Comparison of ENCODE assay signal across 9 mouse cellular contexts in the genomic region with DNA sequence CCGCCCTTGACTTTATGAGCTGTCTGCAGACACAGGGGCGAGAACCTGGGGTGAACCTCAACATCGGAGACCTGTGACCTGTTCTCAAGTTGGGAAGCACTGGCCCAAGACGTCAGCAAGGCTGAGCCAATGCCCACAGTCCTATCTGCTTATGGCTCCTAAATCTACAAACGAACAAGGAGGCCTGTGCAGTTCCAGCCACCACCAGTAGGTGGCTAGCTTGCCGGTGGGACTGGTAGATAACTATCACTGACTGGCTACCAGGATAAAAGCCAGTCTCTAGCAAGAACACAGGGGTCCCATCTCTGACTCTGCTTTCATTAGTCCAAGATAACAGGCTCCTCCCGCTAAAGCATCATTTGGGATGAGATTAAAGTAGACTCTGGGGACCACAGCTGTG.
A peak's percentile ranks its signal among the peaks of the same experiment; 100 is the strongest.
DNase-seq lines count a peak whose midpoint lies in the region; ATAC-seq and TF ChIP-seq lines count a peak whose summit lies in the region.
"Had no signal": no experiment of that assay in that cellular context is flagged by ENCODE, and none has a peak within 500 bp of the region (broad histone marks: within the 10 kb centered on the region; RNA-seq: fewer than 3 reads in every experiment).

No protein-coding gene starts in this region.

- ATAC-seq in common myeloid progenitor, adult 5-6 weeks (replicated peaks; ENCODE audit: low read depth, poor library complexity, severe bottlenecking), result peak; percentile 64; the same call in 1 of the 2 replicates
- no peak for ATAC-seq in monocyte, adult 5-6 weeks (replicated peaks; ENCODE audit: insufficient number of reproducible peaks, low FRiP score, low TSS enrichment, poor library complexity, severe bottlenecking)

- H3K27ac ChIP-seq in ES-Bruce4 (ENCODE audit: insufficient read depth, low read length), result no peak overlapping the region
- H3K27ac ChIP-seq: lung, embryonic 15.5 days had no signal

- H3K4me1 ChIP-seq in ES-Bruce4 (ENCODE audit: control insufficient read depth, insufficient read depth, low read length), result no peaks in the 10 kb centered on the region
- H3K4me1 ChIP-seq: lung, embryonic 15.5 days had no signal

- no peaks in the 10 kb centered on the region for H3K36me3 ChIP-seq in ES-Bruce4 (ENCODE audit: control insufficient read depth, insufficient read depth, low read length, poor library complexity, severe bottlenecking)
- H3K36me3 ChIP-seq: lung, embryonic 15.5 days had no signal

- no peaks in the 10 kb centered on the region for H3K9me3 ChIP-seq in ES-Bruce4 (replicated peaks; ENCODE audit: control insufficient read depth, insufficient read depth, low read length, poor library complexity, severe bottlenecking)
- H3K9me3 ChIP-seq: lung, embryonic 15.5 days had no signal

- peak overlapping the region; percentile 15 for H3K4me3 ChIP-seq in ES-Bruce4 (ENCODE audit: low read depth, low read length)
- H3K4me3 ChIP-seq: lung, embryonic 15.5 days had no signal

- intact Hi-C loops in gastrocnemius, postnatal 36 days (cut with DNase I), result loop anchor here (2.0 to 5.0 kb wide), 6 partner anchors 107 to 496 kb away; no protein-coding TSS in a partner anchor

- H3K9ac ChIP-seq in ES-Bruce4 (ENCODE audit: low read depth, poor library complexity, severe bottlenecking), result no peak overlapping the region
- H3K9ac ChIP-seq: lung, embryonic 15.5 days had no signal

- TF ChIP-seq CTCF in ES-Bruce4 (IDR thresholded peaks at IDR 0.05; ENCODE audit: low read depth, low read length), result peak; percentile 77

- no peaks in the 10 kb centered on the region for H3K27me3 ChIP-seq in ES-Bruce4 (ENCODE audit: control insufficient read depth, insufficient read depth, low read length, poor library complexity, severe bottlenecking)

- DNase-seq in WW6 (ENCODE audit: low read depth, low spot score), result peak; percentile 79
- peak; percentile 73 to 74 for DNase-seq in gastrocnemius, postnatal 36 days
- peak; percentile 71 to 81 for DNase-seq in layer of hippocampus, postnatal 14 days (ENCODE audit: low spot score in 2 of 2)
- peak; percentile 60 to 73 for DNase-seq in lung, postnatal 4 days
- DNase-seq in right cerebral cortex, postnatal 4 days, result peak; percentile 89

- TF ChIP-seq POLR2A in ES-Bruce4 (IDR thresholded peaks at IDR 0.05; ENCODE audit: insufficient read depth, low read length), result no peak

- TF ChIP-seq EP300 in ES-Bruce4 (IDR thresholded peaks at IDR 0.05; ENCODE audit: insufficient read depth, low read depth, low read length), result no peak
